Mouse (Mus musculus): ENCODE measurements at regions not wholly inside any gene's neighbourhood (a gene's known extent, or its start where the extent isn't known, plus 50 kb on each side); places are given as distances from the start of the nearest gene placed in this dataset.

DNA sequence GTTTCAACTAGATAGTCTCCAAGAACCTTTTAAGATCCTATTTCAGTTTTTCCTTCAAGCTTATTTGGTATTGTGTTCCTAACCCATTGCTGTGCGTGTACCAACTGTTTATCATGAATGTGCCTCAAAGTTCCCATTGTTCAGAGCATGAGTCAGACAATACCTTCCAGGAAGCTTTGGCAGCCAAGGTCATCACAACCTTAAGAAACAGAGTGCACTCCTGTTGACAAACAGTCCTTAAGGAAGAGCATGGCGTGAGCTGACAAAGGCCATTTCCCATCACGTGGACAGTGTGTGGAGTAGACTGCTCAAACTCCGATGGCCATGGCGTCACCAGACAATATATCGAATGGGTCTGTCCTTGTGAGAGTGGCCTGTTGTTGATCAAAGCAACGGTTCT lies 96.9 kb upstream of the Zfp703 start:
- DNase-seq (ENCODE audit: low spot score), result no peak

DNA sequence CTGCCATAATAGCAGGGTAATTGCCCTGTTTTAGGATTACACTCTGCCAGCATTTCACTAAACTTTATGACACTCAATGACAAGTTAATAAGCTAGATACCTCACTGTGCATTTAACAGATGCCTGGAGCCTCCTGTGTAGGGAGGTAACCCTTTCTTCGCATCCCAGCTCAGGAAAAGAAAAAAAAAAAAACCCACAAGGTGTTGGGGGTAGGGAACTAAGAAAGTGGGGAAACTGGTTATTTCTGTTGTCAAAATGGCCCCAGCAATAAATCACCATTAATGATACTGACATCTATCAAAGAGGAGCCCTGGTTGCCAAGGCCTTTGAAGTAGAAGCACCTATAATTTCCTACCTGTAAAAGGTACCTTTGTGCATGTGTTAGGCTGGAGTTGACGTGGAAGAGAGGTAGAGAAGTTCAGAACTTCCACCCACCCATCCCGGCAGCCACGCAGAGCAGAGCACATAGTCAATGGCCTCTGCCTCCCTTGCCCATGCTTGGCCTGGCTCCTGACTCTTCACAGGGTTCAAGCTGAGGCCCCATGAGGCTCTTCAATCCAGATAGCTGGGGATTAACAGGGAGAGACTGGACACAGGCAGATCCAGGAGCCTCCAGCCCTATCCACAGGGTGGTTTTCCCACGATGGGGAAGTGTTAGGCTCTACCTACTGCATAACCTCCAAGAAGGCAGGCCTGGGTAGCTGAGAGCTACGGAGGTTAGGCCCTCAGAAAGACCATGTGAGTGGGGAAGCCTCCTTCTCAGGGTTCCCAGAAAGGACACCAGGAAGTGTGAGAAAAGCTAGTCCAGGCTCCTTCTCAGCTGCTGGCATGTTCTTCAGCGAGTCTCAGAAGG lies 95.6 kb upstream of the Zfp703 start:
- no peak for DNase-seq (ENCODE audit: low spot score)

- no peak for DNase-seq (ENCODE audit: low spot score)
Observed at GRCm38 (mm10) chr8:26882616-26883015, 94.5 kb upstream of the Zfp703 start.

- no peak for DNase-seq (ENCODE audit: low spot score)
Observed at GRCm38 (mm10) chr8:26883285-26883684, 93.8 kb upstream of the Zfp703 start.

- DNase-seq (ENCODE audit: low spot score), result no peak
Observed at GRCm38 (mm10) chr8:26883770-26884169, 93.4 kb upstream of the Zfp703 start.

- DNase-seq (ENCODE audit: low spot score), result no peak
Observed at GRCm38 (mm10) chr8:26884350-26884749, 92.8 kb upstream of the Zfp703 start.

GRCm38 (mm10) chr8:26885365-26885764 lies 91.8 kb upstream of the Zfp703 start:
- no peak for DNase-seq (ENCODE audit: low spot score)

DNA sequence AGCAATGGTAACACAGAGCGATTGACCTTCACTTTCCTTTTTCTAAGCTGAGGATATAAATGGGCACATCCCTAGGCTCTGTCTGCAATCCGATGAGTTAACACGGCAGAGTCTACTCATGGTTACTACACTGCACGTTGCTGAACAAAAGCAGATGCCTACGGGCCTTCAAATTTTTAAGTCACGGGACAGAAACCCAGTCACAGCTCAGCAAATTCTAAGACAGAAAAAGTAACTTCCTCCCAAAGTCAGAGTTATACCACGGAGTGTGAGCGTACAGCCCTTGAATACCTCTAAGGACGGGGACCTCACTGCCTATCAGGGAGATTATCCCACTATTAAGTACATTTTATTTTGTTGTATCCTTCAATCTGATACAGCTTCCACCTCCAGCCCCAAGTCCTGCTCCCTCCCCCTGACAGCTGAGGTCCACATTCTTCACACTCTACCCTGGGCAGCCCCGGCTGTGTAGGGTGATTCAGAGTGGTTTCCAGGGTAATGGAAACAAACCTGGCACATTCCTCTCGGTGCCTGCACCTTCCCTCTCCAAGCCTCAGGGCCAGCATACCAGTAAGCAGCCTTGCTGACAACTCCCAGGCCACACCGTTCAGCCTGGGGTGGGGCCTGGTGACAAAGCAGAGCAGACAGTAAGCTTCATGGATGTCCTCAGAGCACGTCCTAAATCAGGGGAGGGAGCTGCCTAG lies 90.2 kb upstream of the Zfp703 start:
- DNase-seq (ENCODE audit: low spot score), result no peak

GRCm38 (mm10) chr8:26887551-26887950 lies 89.6 kb upstream of the Zfp703 start:
- no peak for DNase-seq (ENCODE audit: low spot score)

- DNase-seq (ENCODE audit: low spot score), result no peak
Observed at GRCm38 (mm10) chr8:26888050-26888449, 89.1 kb upstream of the Zfp703 start.

DNA sequence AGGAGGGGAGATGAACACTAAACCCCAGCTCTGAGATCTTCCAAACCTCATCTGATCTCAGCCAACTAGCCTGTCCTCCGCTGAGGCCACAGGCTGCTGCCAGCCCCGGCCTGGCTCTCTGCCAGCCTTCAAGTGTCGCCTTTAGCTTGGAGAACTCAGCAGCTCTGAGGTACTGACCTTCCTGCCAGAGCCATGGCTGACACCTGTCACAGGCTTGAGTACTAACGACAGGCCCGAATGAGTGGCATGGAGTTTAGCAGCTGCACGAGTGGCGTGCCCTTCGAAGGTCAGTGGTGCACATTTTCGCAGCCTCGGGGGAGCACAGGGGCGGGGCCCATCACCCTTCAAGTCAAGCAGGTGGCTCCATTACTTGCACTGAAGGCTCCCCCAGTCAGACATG lies 85.2 kb upstream of the Zfp703 start:
- peak; percentile 84 for DNase-seq (ENCODE audit: low spot score)

DNA sequence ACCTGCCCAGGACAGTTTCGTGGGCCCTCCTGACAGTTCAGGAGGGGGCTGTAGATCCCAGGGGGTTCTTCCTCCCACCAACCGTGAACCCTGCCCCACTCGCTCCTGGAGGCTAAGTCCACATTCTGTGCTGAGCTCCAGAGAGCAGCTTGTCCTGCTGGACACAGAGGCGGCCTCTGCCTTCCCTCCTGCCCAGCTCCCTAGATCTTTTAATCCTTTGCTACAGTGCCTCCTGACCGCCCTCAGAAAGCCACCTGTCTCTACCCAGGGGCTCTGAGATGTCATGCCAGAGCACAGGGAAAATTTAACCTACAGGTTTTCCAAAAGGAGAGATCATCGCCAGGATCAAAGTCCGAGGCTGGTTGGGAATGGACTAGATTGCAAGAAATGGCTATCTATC lies 84.7 kb upstream of the Zfp703 start:
- no peak for DNase-seq (ENCODE audit: low spot score)

DNA sequence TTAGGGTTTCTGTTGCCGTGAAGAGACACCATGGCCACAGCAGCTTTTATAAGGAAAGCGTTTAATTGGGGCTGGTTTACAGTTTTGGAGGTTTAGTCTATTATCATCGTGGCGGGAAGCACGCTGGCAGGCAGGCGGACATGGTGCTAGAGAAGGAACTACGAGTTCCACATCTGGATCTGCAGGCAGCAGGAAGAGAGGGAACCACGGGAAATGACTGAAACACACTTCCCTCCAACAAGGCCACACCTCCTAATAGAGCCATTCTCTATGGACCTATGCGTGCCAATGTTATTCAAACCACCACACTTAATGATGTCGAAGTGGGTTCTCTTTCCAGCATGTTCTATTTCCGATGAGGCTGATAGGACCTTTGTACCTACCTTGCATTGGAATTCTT lies 81.3 kb upstream of the Zfp703 start:
- no peak for DNase-seq (ENCODE audit: low spot score)

GRCm38 (mm10) chr8:26903289-26903688 lies 73.8 kb upstream of the Zfp703 start:
- DNase-seq (ENCODE audit: low spot score), result no peak

- DNase-seq (ENCODE audit: low spot score), result no peak
Observed at GRCm38 (mm10) chr8:26906257-26906656, 70.9 kb upstream of the Zfp703 start.

DNA sequence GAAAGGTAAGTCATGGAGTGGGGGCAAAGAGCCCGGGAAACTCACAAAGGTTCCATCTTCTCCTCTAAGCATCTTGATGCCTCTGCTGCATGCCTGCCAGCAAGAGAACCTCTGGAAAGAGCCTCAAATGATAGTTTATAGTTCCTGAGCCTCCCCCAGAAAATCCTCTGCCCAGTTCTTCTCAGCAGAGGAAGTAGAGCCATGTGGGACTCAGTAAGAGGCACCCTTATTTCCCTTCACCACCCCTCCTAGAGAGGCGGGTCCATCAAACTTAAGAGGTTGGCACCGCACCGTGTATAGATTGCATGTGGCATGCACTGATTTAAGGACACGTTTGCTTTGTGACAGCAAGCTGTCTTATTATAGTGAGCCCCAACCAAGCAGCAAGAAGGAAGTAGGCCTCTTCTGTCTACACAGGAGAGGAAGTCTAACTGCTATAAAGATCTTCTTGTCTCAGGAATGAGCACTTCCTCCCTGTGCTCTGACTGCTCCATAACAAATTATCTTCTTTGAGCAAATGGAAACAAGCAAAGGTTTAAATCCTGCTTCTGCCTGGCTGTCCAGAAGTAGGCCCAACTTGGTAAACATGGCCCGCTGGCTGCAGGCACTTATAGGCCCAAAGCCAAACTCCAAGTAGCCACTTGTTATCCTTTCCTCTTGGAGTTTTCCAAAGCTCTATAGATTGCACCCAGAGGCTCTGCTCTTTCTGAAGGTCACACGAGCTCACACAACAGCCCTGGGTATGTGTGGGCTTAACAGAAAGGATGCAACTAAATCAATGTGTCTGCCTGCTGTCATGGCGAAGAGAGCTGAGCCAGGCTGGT lies 69.6 kb upstream of the Zfp703 start:
- DNase-seq (ENCODE audit: low spot score), result no peak

DNA sequence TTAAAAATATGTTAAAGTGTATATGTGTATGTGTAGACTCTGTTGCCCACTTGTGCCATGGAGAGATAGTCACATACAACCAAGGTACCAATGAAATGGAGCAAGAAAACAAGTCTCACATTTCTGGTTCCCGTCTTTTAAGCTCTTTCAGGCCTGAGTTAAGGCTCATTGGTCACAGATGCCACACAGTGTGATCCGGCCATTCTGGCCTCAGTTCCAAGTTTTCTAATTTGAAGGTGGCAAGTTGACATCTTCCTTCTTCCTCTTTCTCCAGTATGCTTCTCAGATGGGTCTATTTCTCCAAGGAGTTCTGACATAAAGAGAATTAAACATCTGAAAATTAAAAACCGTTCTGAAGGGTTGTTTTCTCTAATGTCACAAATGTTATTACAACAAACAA lies 66.9 kb upstream of the Zfp703 start:
- no peak for DNase-seq (ENCODE audit: low spot score)

GRCm38 (mm10) chr8:26913562-26914529 lies 63.3 kb upstream of the Zfp703 start:
- DNase-seq (ENCODE audit: low spot score), result no peak

DNA sequence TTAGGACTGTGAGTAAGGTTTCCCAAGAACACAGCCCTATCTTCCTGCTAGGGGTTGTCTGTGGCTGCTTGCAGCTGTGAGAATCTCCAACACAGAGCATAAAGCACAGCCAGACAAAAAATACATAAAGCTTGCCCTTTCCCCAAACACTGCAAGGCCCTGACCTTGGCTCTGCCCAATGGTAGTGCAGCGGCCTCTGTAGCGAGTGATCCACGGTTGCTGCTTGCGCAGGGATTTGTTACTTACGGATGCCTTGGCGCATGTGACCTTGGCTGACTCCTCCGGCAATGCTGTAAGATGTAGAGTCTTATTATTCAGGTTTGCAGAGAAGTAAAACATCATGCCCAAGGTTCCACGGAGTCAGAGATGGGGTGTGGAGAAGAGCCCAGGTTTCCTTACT lies 61.4 kb upstream of the Zfp703 start:
- DNase-seq (ENCODE audit: low spot score), result no peak

GRCm38 (mm10) chr8:26921531-26922177 lies 55.5 kb upstream of the Zfp703 start:
- no peak for DNase-seq (ENCODE audit: low spot score)

GRCm38 (mm10) chr8:26922178-26922540 lies 55.0 kb upstream of the Zfp703 start:
- DNase-seq (ENCODE audit: low spot score), result no peak

Data from gastrocnemius, adult 18-20 months (tissue).